Mouse (Mus musculus): ENCODE measurements around the gene Abca8b. TPM values are rescaled to one million over a fixed set of nuclear protein-coding genes. Genes with fewer than 3 reads are reported as not detected.

Gene Abca8b
- polyA plus RNA-seq, 1 experiment: 2.6 TPM

GRCm38 (mm10) chr11:109891989-109892386 lies 103.7 kb downstream of the Abca8b start:
- TF ChIP-seq CTCF (IDR thresholded peaks at IDR 0.05; ENCODE audit: borderline replicate concordance, extremely low read depth, insufficient read depth, insufficient read length): no peak
- no peak for TF ChIP-seq POLR2A (IDR thresholded peaks at IDR 0.05; ENCODE audit: borderline replicate concordance, extremely low read depth, insufficient read depth, insufficient read length, poor library complexity, severe bottlenecking)
- peak; percentile 64 for DNase-seq (ENCODE audit: low read depth)

GRCm38 (mm10) chr11:109891371-109891988 lies 104.2 kb downstream of the Abca8b start:
- no peak for DNase-seq (ENCODE audit: low read depth)
- no peak for TF ChIP-seq CTCF (IDR thresholded peaks at IDR 0.05; ENCODE audit: borderline replicate concordance, extremely low read depth, insufficient read depth, insufficient read length)
- TF ChIP-seq POLR2A (IDR thresholded peaks at IDR 0.05; ENCODE audit: borderline replicate concordance, extremely low read depth, insufficient read depth, insufficient read length, poor library complexity, severe bottlenecking): no peak

GRCm38 (mm10) chr11:109889595-109889994 lies 106.0 kb downstream of the Abca8b start:
- no peak for DNase-seq (ENCODE audit: low read depth)
- TF ChIP-seq POLR2A (IDR thresholded peaks at IDR 0.05; ENCODE audit: borderline replicate concordance, extremely low read depth, insufficient read depth, insufficient read length, poor library complexity, severe bottlenecking): no peak
- TF ChIP-seq CTCF (IDR thresholded peaks at IDR 0.05; ENCODE audit: borderline replicate concordance, extremely low read depth, insufficient read depth, insufficient read length): no peak

- no peak for DNase-seq (ENCODE audit: low read depth)
- TF ChIP-seq POLR2A (IDR thresholded peaks at IDR 0.05; ENCODE audit: borderline replicate concordance, extremely low read depth, insufficient read depth, insufficient read length, poor library complexity, severe bottlenecking) (no peak), CTCF (IDR thresholded peaks at IDR 0.05; ENCODE audit: borderline replicate concordance, extremely low read depth, insufficient read depth, insufficient read length) (no peak)
Measured at GRCm38 (mm10) chr11:109886757-109887156, 108.9 kb downstream of the Abca8b start.

- no peak for TF ChIP-seq POLR2A (IDR thresholded peaks at IDR 0.05; ENCODE audit: borderline replicate concordance, extremely low read depth, insufficient read depth, insufficient read length, poor library complexity, severe bottlenecking)
- TF ChIP-seq CTCF (IDR thresholded peaks at IDR 0.05; ENCODE audit: borderline replicate concordance, extremely low read depth, insufficient read depth, insufficient read length): no peak
- DNase-seq (ENCODE audit: low read depth): no peak
Measured at GRCm38 (mm10) chr11:109885521-109885920, 110.1 kb downstream of the Abca8b start.

GRCm38 (mm10) chr11:109884801-109885200 lies 110.8 kb downstream of the Abca8b start:
- TF ChIP-seq CTCF (IDR thresholded peaks at IDR 0.05; ENCODE audit: borderline replicate concordance, extremely low read depth, insufficient read depth, insufficient read length) (no peak), POLR2A (IDR thresholded peaks at IDR 0.05; ENCODE audit: borderline replicate concordance, extremely low read depth, insufficient read depth, insufficient read length, poor library complexity, severe bottlenecking) (no peak)

GRCm38 (mm10) chr11:109884126-109884525 lies 111.5 kb downstream of the Abca8b start:
- TF ChIP-seq POLR2A (IDR thresholded peaks at IDR 0.05; ENCODE audit: borderline replicate concordance, extremely low read depth, insufficient read depth, insufficient read length, poor library complexity, severe bottlenecking): no peak
- TF ChIP-seq CTCF (IDR thresholded peaks at IDR 0.05; ENCODE audit: borderline replicate concordance, extremely low read depth, insufficient read depth, insufficient read length): no peak
- DNase-seq (ENCODE audit: low read depth): no peak

More at GRCm38 (mm10) chr11:109884801-109885200, 110.8 kb downstream of the Abca8b start:
- DNase-seq (ENCODE audit: low read depth): no peak

Other genes starting within 250 kb of the Abca8b start
- gene 1700012B07Rik, start 167.8 kb downstream of the Abca8b start, polyA plus RNA-seq (2012; rRNA removed): 0.15 TPM in 1 of 2 replicates, not detected in the other
- gene Abca8a, start 100.1 kb upstream of the Abca8b start, polyA plus RNA-seq (2012; rRNA removed): 1.2 and 1.8 TPM in 2 replicates
- gene Abca9, start 172.4 kb upstream of the Abca8b start, polyA plus RNA-seq (2012; rRNA removed): 2.5 and 4.2 TPM in 2 replicates

All from brain, embryonic 14.5 days (tissue).